Mouse (Mus musculus): ENCODE data around the gene Tmem72. TPM values are rescaled to one million over a fixed set of nuclear protein-coding genes. Genes with fewer than 3 reads are reported as not detected.
A peak's percentile ranks its signal among the peaks of the same experiment; 100 is the strongest.

The Tmem72 gene
- polyA plus RNA-seq, 1 experiment from 2014 or later: 3.1 TPM

GRCm38 (mm10) chr6:116632129-116632528 is 84.6 kb downstream of the Tmem72 start:
- Histone ChIP-seq H3K4me1 (replicated peaks; ENCODE audit: control insufficient read depth, insufficient read depth, low read length) (peaks cover 16% of the 10 kb centered on the region), H3K4me3 (replicated peaks; ENCODE audit: low read length) (no peak overlapping the region), H3K27ac (no peak overlapping the region), H3K4me2 (replicated peaks) (no peak overlapping the region), H3K36me3 (replicated peaks; ENCODE audit: control insufficient read depth, insufficient read depth) (no peaks in the 10 kb centered on the region; the same call in 1 of the 2 replicates), H3K27me3 (ENCODE audit: control insufficient read depth, insufficient read depth, low read length) (no peaks in the 10 kb centered on the region), H3K9ac (no peak overlapping the region), H3K9me3 (ENCODE audit: control insufficient read depth, low read length) (no peaks in the 10 kb centered on the region)
- WGBS: 44% methylated on average over 1 of the region's 1 CpGs
- ATAC-seq (ENCODE audit: low FRiP score): no peak
- DNase-seq (ENCODE audit: low spot score): peak; percentile 75

- H3K27me3 ChIP-seq (ENCODE audit: control insufficient read depth, insufficient read depth, low read length): no peaks in the 10 kb centered on the region
- H3K9me3 ChIP-seq (ENCODE audit: control insufficient read depth, low read length): no peaks in the 10 kb centered on the region
- H3K4me2 ChIP-seq (replicated peaks): 0 out of 2 replicates have a peak overlapping the region, but pooled peaks have one; percentile 78
- peak overlapping the region; percentile 99; the same call in 1 of the 2 replicates for H3K9ac ChIP-seq
- peaks cover 20% of the 10 kb centered on the region for H3K36me3 ChIP-seq (replicated peaks; ENCODE audit: control insufficient read depth, insufficient read depth)
- WGBS: 76% methylated on average over 10 of the region's 10 CpGs
- no peak for ATAC-seq (ENCODE audit: low FRiP score)
- no peak overlapping the region for H3K4me3 ChIP-seq (replicated peaks; ENCODE audit: low read length)
- H3K27ac ChIP-seq: peak overlapping the region; percentile 94
- no peak for DNase-seq (ENCODE audit: low spot score)
- H3K4me1 ChIP-seq (replicated peaks; ENCODE audit: control insufficient read depth, insufficient read depth, low read length): peaks cover 18% of the 10 kb centered on the region
Measured at GRCm38 (mm10) chr6:116629766-116630165, 86.9 kb downstream of the Tmem72 start.

Small RNAs within 50 kb of the gene (microRNA-seq; reads per million reads assigned to microRNA genes)
- gene Mir7043: 3.2 reads per million, percentile 14 among the genes with 10 or more reads in this experiment

Other genes with a start within 250 kb of the Tmem72 start
- gene Olfr211, start 227.8 kb downstream of the Tmem72 start, polyA plus RNA-seq (2014; fragmentation: Nextera tagmentation; extraction: Ambion mirVana): not detected in 2 replicates
- gene Olfr212, start 210.4 kb downstream of the Tmem72 start, polyA plus RNA-seq (2014; fragmentation: Nextera tagmentation; extraction: Ambion mirVana): not detected in 2 replicates
- not detected in 2 replicates for gene Olfr213, start 178.5 kb downstream of the Tmem72 start, polyA plus RNA-seq (2014; fragmentation: Nextera tagmentation; extraction: Ambion mirVana)
- gene Gm5580, start 165.8 kb downstream of the Tmem72 start, polyA plus RNA-seq (2014; fragmentation: Nextera tagmentation; extraction: Ambion mirVana): 0.29 and 0.46 TPM in 2 replicates
- not detected in 2 replicates for gene Olfr214, start 162.7 kb downstream of the Tmem72 start, polyA plus RNA-seq (2014; fragmentation: Nextera tagmentation; extraction: Ambion mirVana)
- not detected in 2 replicates for gene Olfr215, start 132.7 kb downstream of the Tmem72 start, polyA plus RNA-seq (2014; fragmentation: Nextera tagmentation; extraction: Ambion mirVana)
- gene Zfp422, start 87.9 kb downstream of the Tmem72 start, polyA plus RNA-seq (2014; fragmentation: Nextera tagmentation; extraction: Ambion mirVana): 138 and 146 TPM in 2 replicates
- 8.2 and 8.7 TPM in 2 replicates for gene Depp1, start 66.3 kb downstream of the Tmem72 start, polyA plus RNA-seq (2014; fragmentation: Nextera tagmentation; extraction: Ambion mirVana)
- gene Rassf4, start 43.0 kb downstream of the Tmem72 start, polyA plus RNA-seq (2014; fragmentation: Nextera tagmentation; extraction: Ambion mirVana): 30.3 and 33.1 TPM in 2 replicates

Data from hindbrain, embryonic 14.5 days (tissue).